Mouse (Mus musculus) R1 (cell line): ENCODE measurements around the gene Ski.

Experiments used
- DNase-seq: peaks from one replicate; pipeline ENCODE4 v3.0.0-alpha.2; 2018; ENCODE audit warnings: low read depth, low spot score

The Ski gene

GRCm38 (mm10) chr4:155214188-155214587, 8.2 kb downstream of the Ski start:
- no peak for DNase-seq

GRCm38 (mm10) chr4:155213752-155214054, 8.7 kb downstream of the Ski start:
- DNase-seq: no peak

- no peak for DNase-seq
Measured at GRCm38 (mm10) chr4:155213052-155213751, 9.2 kb downstream of the Ski start.

GRCm38 (mm10) chr4:155209494-155209893, 12.9 kb downstream of the Ski start:
- no peak for DNase-seq

GRCm38 (mm10) chr4:155209079-155209478, 13.3 kb downstream of the Ski start:
- no peak for DNase-seq

- DNase-seq: no peak
Measured at GRCm38 (mm10) chr4:155208613-155209012, 13.8 kb downstream of the Ski start.

GRCm38 (mm10) chr4:155207841-155208240, 14.6 kb downstream of the Ski start:
- no peak for DNase-seq

GRCm38 (mm10) chr4:155206498-155206897, 15.9 kb downstream of the Ski start:
- no peak for DNase-seq

- DNase-seq: no peak
Measured at GRCm38 (mm10) chr4:155205919-155206318, 16.5 kb downstream of the Ski start.

- no peak for DNase-seq
Measured at GRCm38 (mm10) chr4:155201764-155202163, 20.6 kb downstream of the Ski start.

- peak; percentile 69 for DNase-seq
Measured at GRCm38 (mm10) chr4:155200861-155201390, 21.5 kb downstream of the Ski start.

- DNase-seq: no peak
Measured at GRCm38 (mm10) chr4:155197726-155198125, 24.7 kb downstream of the Ski start.

GRCm38 (mm10) chr4:155195204-155195603, 27.2 kb downstream of the Ski start:
- DNase-seq: no peak

GRCm38 (mm10) chr4:155190275-155190674, 32.1 kb downstream of the Ski start:
- DNase-seq: no peak

- peak; percentile 74 for DNase-seq
Measured at GRCm38 (mm10) chr4:155189711-155190139, 32.7 kb downstream of the Ski start.

GRCm38 (mm10) chr4:155188803-155189202, 33.6 kb downstream of the Ski start:
- DNase-seq: no peak

- DNase-seq: no peak
Measured at GRCm38 (mm10) chr4:155188341-155188740, 34.1 kb downstream of the Ski start.

- DNase-seq: no peak
Measured at GRCm38 (mm10) chr4:155187192-155187674, 35.2 kb downstream of the Ski start.

GRCm38 (mm10) chr4:155185845-155186244, 36.5 kb downstream of the Ski start:
- DNase-seq: no peak

- DNase-seq: no peak
Measured at GRCm38 (mm10) chr4:155184248-155185070, 37.9 kb downstream of the Ski start.

GRCm38 (mm10) chr4:155183201-155183600, 39.2 kb downstream of the Ski start:
- DNase-seq: no peak

- no peak for DNase-seq
Measured at GRCm38 (mm10) chr4:155178981-155179512, 43.3 kb downstream of the Ski start.
